Mouse (Mus musculus) splenic B cell, adult 2 months (primary cell): ENCODE measurements around the gene Jchain.
"Not testable (repeated sequence)": the region's sequence is repeated elsewhere in the genome, so short reads cannot be mapped to it uniquely, and the experiment has no call there.

Experiments used
- DNase-seq: peaks from one replicate; pipeline ENCODE4 v3.0.0-alpha.2; 2011; ENCODE audit warnings: low read depth, low spot score
- H3K27me3 ChIP-seq: 2 replicates; pipeline ENCODE4 v1.6.1; 2012; ENCODE audit warnings: mild to moderate bottlenecking, low read length, moderate library complexity, mixed read lengths; ENCODE audit not compliant: control insufficient read depth, poor library complexity, insufficient read depth, severe bottlenecking
- H3K36me3 ChIP-seq: 2 replicates; pipeline ENCODE4 v1.6.1; 2012; ENCODE audit warnings: mild to moderate bottlenecking, low read length, moderate library complexity, mixed read lengths; ENCODE audit not compliant: control insufficient read depth, poor library complexity, insufficient read depth, severe bottlenecking

The Jchain gene

DNA sequence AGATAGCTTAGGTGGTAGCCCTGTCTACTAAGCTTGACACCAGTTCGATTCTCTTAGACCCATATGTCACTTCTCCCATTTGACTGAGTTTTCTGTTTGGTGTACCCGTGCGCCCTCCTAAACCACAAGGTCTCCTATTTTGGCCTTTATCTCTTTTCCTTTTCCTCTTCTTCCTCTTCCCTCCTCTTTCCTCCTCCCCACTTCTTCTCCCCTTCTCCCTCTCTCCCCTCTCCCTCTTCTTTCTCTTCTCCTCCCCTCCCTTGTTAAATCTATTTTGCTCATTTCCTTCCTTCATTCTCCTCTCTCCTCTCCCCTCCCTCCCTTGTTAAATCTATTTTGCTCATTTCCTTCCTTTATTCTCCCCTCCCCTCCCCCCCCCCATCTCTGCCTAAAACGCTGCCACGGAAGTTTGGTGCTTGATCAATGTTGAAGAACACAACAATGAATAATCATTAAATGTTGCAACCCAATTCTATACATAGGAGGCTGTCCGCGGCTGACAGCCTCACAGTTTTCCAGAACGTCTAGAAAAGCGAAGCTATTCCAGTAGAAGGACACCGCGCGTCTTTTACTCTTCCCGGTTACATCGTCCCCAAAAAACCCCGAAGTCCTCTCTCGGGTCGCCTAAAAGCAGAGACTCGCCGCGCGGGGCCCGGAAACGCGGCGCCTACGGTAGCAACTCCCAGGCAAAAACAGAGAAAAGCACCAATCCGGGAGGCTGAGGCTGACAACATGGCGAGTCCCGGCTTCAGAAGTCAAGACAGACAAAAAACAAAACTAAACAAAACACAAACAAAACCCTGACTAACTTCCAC is 25.8 kb upstream of the Jchain start:
- H3K36me3 ChIP-seq, result 0 out of 2 replicates have a peak, but pooled peaks cover 1% of the 10 kb centered on the region
- H3K27me3 ChIP-seq, result no peaks in the 10 kb centered on the region
- DNase-seq, result peak; percentile 56

DNA sequence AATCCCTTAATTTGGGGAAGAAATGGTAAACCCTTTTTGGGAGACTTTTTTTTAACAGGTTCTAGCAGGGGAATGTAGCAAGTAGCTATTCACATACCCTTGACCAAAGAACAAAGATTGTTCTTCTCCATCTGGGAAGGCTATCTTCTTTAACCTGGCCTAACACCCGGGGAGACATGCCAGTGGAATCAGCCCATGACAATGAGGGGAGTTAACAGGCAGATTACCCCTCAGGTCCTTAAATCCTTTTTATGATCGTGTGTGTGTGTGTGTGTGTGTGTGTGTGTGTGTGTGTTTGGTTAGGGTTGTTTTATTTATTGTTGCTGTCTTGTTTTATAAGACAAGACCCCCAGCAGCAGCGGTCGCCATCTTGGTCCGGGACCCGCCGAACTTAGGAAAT is 17.8 kb upstream of the Jchain start:
- Histone ChIP-seq H3K27me3 (no peaks in the 10 kb centered on the region), H3K36me3 (no peaks in the 10 kb centered on the region)
- no peak for DNase-seq

DNA sequence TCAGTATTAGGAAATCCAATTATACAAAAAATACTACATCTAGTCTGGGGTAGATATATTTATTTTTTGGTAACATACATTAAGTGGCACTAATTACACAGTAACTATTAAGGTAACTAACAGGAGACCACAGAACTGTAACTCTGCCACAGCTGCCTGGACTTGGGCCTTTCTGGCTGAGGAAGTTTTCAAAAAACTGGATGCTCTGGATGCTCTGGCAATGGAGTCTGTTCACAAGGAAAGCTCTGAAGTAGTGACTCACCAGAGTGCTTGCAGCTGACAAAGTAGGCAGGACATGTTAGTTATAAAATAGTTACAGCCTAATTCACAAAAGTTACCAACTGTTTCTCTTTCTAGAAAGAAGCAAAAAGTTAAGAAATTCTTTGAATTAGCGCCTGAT is 16.7 kb upstream of the Jchain start:
- not testable (repeated sequence) for H3K27me3 ChIP-seq, DNase-seq, H3K36me3 ChIP-seq

DNA sequence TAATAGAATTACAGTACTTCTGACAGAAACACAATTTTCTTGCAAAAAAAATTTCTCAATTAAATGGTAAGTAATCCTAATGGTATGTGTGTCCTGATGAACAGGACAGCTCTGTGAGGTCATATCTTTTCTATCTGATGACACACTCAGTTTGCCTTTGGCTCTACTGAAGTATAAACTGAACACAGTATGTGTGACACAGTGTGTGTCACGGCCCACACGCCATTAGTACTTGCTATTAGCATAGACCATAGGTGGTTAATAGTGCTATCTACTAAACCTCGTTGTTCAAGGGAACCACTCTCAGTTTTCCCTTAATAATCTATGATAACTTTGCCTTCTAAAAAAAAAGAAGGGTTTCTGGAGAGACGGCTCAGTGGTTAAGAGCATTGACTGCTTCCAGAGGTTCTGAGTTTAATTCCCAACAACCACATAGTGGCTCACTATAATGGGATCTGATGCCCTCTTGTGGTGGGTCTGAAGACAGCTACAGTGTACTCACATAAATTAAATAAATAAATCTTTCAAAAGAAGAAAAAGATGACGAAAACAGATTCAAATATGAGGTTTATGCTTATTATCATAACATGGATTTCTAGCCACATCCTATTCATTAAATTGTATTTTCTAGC is 15.1 kb upstream of the Jchain start:
- peak; percentile 66 for DNase-seq
- Histone ChIP-seq H3K36me3 (no peaks in the 10 kb centered on the region), H3K27me3 (no peaks in the 10 kb centered on the region)

DNA sequence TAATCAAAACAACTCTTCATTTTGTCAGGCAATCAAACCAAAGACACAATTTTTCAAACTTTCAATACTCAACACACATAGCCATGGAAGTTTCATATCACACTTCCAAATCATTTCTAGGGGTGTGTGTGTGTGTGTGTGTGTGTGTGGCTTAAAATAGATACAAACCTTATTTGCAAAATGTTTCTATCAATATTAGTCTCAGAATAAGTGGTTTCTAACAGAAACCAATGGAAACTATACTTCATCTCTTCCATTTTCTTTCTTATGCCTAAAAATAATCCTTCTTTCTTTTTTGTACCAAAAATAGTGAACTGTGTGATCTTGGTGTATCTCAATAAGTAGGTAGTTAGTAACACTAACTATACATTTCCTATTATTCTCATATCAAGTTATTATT is 13.2 kb upstream of the Jchain start:
- H3K36me3 ChIP-seq, result no peaks in the 10 kb centered on the region
- H3K27me3 ChIP-seq, result no peaks in the 10 kb centered on the region
- no peak for DNase-seq

DNA sequence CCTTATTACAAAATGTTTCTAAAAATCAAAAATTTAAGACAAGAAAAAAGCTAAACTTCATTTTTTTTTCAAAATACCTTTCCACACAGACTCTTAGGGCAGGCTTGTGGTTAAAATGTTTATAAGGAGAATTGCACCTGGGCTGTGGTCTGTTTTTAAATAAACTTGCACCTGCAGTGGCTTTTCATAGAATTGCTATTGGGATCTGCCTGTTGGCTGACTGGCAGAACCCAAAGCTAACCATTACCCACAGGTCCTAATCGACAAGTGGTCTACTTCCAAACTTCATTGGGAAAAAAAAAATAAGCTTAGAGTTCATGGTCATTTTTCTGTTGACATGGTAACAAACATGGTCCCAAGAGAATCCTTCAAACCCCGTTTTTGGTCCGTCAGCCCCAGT is 7.0 kb upstream of the Jchain start:
- Histone ChIP-seq H3K36me3 (no peaks in the 10 kb centered on the region), H3K27me3 (no peaks in the 10 kb centered on the region)
- peak; percentile 6 for DNase-seq

DNA sequence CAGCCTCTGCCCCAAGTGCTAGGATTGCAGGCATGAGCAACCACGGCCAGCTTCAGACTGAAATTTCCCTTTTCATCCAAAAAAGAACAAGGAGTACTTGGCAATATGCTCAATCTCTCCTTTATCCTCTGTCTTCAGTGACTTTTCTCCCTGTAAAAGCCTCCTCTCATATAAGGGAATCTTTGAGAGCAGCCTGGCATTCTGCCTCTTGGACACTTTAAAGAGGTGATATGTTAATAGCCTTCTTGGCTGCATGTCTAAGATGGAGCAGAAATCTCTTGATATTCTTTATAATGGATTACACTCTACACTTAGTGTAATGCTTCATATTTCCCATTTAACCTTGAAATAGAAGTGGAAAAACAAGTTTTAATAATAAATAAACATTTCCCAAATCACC is 3.2 kb upstream of the Jchain start:
- no peaks in the 10 kb centered on the region for H3K27me3 ChIP-seq
- DNase-seq, result no peak
- no peaks in the 10 kb centered on the region for H3K36me3 ChIP-seq

DNA sequence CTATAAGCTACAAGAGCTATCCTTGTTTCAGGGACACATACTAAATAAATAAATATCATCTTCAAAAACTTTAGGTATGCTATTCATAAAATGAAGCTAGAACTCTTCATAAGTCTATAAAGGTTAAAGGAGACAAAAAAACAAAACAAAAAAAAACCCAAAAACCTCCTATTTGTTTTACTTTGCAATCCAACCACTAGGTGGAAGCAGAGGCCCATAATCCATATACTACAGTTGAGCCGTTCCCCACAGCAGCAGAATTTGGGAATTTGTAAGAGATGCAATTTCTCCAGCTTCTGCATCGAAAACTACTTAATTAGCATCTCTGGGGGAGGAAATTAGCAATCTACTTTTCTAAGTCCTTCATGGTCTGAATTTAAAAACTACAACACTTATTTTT is 8.5 kb downstream of the Jchain start:
- no peaks in the 10 kb centered on the region for H3K27me3 ChIP-seq
- peak; percentile 77 for DNase-seq
- H3K36me3 ChIP-seq, result no peaks in the 10 kb centered on the region

DNA sequence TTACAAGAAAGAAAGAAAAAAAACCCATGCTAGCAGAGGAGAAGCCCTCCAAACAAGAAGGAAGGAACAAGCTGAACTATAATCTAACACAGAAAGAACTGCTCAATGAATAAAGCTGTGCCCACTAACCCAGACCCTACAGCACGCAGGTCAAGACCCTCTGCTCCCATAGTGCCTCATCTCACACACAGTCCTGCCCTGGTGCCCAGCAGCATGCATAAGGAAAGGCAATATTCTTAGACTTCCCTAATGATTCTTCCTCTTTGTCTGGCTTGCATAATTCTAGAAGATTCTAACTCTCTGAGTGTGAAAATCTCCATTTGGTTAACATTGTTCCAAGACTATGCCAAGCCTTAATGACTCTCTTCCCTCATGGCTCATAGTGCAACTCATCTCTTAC is 18.7 kb downstream of the Jchain start:
- H3K27me3 ChIP-seq, result no peaks in the 10 kb centered on the region
- no peak for DNase-seq
- H3K36me3 ChIP-seq, result no peaks in the 10 kb centered on the region

DNA sequence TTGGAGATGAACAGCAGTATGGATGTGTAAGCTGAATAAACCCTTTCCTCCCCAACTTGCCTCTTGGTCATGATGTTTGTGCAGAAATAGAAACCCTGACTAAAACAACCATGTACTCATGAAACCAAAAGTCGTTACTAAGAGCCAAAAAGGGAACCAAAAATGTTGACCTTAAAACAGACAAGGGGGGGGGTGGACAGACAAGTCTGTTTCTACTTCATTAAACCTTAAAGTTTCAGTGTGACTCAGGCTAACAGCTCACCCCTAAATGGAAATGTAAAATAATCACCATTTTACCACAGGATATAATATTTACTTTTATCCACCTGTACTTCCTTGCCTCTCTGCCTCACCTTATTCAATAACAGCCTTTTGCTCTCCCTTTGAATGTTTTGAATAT is 19.1 kb downstream of the Jchain start:
- no peaks in the 10 kb centered on the region for H3K36me3 ChIP-seq
- H3K27me3 ChIP-seq, result no peaks in the 10 kb centered on the region
- DNase-seq, result peak; percentile 59

DNA sequence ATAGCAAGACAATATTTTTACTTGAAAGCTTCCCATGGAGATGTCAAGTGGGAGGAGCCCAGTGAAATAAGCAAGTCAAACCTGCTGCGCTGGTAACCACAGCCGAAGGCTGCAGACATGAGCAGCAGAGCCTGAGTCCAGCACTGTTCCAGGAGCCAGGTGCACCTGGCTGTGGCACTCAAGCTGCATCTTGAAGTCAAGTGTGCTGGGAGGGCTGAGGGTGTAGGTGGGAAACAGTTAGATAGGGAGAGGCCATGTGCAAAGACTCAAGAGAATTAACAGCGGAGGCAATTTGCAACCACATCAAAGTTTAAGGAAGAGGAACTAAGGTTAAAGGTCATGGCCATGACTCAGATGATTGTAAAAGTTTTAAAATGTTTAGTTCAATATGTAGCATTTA is 27.9 kb downstream of the Jchain start:
- no peaks in the 10 kb centered on the region for H3K27me3 ChIP-seq
- DNase-seq, result peak; percentile 19
- no peaks in the 10 kb centered on the region for H3K36me3 ChIP-seq

DNA sequence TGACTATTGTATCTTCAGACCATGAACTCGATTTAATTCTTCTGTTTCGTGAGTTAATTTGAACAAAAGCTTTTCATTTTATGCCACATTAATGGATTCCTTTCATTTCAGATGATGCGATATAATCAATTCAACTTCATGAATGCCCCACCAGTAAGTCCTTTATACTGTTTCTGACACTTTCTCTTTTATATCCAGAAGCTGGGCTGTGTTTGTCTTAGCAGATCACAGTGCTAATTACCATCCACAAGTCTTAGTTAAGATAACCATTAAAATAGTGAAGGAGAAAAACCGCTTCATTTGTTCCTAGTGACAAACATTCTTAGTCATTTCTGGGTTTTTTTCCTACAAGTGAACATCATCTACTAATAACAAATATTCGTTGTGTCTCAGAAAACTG is 36.6 kb downstream of the Jchain start:
- Histone ChIP-seq H3K36me3 (no peaks in the 10 kb centered on the region), H3K27me3 (no peaks in the 10 kb centered on the region)
- DNase-seq, result no peak

DNA sequence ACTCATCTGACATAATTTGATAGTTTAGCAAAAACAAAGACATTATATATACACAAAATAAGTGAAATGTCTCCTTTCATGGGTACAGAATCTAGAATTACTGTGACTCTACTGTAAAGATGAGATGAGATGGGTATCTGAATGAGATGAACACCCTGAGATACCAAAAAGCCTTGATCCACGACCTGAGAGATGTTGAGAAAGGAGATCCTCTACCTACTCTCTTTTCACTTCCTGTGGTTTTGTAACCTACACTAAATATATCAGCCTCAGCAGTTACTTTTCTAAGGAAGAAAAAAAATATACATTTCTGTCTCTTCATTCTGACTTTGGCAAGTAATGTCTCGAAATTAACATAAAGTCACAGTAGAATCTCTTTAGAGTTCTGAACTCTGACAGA is 38.7 kb downstream of the Jchain start:
- Histone ChIP-seq H3K27me3 (no peaks in the 10 kb centered on the region), H3K36me3 (no peaks in the 10 kb centered on the region)
- no peak for DNase-seq

DNA sequence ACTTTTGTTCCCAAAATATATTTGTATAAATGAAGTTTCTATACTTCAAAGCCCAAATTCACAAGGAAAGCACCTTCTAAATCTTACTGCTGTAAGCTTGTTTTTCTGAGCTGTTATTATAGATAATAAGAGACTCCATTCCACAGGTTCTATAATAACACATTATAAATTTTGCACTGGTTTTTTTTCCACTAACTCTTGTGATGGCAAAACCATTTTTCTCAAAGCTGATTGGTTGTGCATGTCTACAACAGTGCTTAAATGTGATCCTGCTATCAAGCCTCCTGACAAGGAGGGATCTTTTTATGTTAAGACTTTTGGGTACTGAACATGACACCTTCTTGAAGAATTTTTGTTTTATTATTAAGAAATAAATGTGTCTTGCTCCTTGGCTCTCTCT is 40.0 kb downstream of the Jchain start, which contains the start of gene Enam:
Gene Enam, plus strand, starts transcription at position 301 of the 400 bp plus-strand sequence.
- no peaks in the 10 kb centered on the region for H3K36me3 ChIP-seq
- DNase-seq, result no peak
- no peaks in the 10 kb centered on the region for H3K27me3 ChIP-seq
